Mouse (Mus musculus) hematopoietic multipotent progenitor cell, adult 10-12 weeks (in vitro differentiated cells): ENCODE results near the gene Tspyl2. TPM values are rescaled to one million over a fixed set of nuclear protein-coding genes. Genes with fewer than 3 reads are reported as not detected.

ENCODE experiments used
- polyA plus RNA-seq: library from polyadenylated mRNA; stranded (reverse); fragments of >175 nt; gene quantifications from 2 replicates; pipeline ENCODE4 v1.2.3, GENCODE M21; 2012; ENCODE audit warnings: low replicate concordance

The Tspyl2 gene
- polyA plus RNA-seq = 24.8 and 52.7 TPM in 2 replicates

DNA sequence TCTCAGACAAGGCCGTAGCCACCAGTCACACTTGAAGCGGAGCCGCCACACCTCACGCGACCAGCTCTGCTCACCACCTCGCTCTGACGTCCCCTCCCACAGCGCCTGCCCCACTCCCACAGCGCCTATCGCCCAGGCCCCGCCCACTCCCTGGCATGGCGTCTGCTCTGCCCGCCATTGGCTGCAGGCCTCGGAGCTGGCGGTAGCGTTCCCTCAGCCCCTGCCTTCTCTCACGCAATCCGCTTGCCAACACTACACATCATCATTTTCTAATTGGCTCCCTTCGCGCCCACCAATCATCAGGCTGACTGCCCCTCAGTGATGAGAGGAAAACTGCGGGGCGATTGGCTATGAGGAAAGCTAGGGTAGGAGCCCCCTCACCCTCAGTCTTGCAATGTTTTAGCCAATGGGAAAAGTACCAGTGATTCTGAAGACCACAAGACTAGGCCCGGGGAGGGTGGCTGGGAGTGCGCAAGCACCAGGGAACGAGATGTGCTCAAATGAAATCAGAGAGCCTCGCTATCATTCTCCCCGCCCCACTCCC is at the start of gene Tspyl2:
Gene Tspyl2, minus strand, starts transcription at position 68 of the 544 bp plus-strand sequence.

GRCm38 (mm10) chrX:152368397-152369273 is 26.4 kb upstream of the Tspyl2 start, which contains the start of gene Gpr173:
TSS of gene Gpr173 (minus strand) at chrX:152368704.

GRCm38 (mm10) chrX:152326996-152327688 is 15.1 kb downstream of the Tspyl2 start, which contains the start of gene Kantr:
TSS of gene Kantr (minus strand) at chrX:152327495.

Other genes with a start within 250 kb of the Tspyl2 start
- gene Iqsec2, start 198.2 kb downstream of the Tspyl2 start, polyA plus RNA-seq = 8.6 and 27.9 TPM in 2 replicates
- gene Kdm5c, start 109.4 kb downstream of the Tspyl2 start, polyA plus RNA-seq = 41.6 and 68.1 TPM in 2 replicates
- gene Kantr, start 14.9 kb downstream of the Tspyl2 start, polyA plus RNA-seq = 0.79 and 1.2 TPM in 2 replicates
- gene Gpr173, start 26.3 kb upstream of the Tspyl2 start, polyA plus RNA-seq = not detected in 2 replicates
- not detected in 2 replicates for gene Cldn34a, start 220.9 kb upstream of the Tspyl2 start, polyA plus RNA-seq